13 mouse cellular contexts compared by ENCODE assay signal in genomic region chr2:160940930-160941709, GRCm38 (mm10). TPM values are rescaled to one million over a fixed set of nuclear protein-coding genes. Genes with fewer than 3 reads are reported as not detected.
DNase-seq lines count a peak whose midpoint lies in the region; ATAC-seq and TF ChIP-seq lines count a peak whose summit lies in the region.
"Had no signal": no experiment of that assay in that cellular context is flagged by ENCODE, and none has a peak within 500 bp of the region (broad histone marks: within the 10 kb centered on the region; RNA-seq: fewer than 3 reads in every experiment).

No protein-coding gene starts in this region.

- TF ChIP-seq EP300 in lung, postnatal 0 days (IDR thresholded peaks at IDR 0.05), result no peak

- DNase-seq in heart, postnatal 36 days, result no peak
- DNase-seq in lung, postnatal 0 days (ENCODE audit: low spot score), result peak; percentile 28
- DNase-seq in lung, postnatal 25 days (ENCODE audit: low spot score), result no peak
- DNase-seq in heart, postnatal 4 days, result peak; percentile 45
- DNase-seq in right cerebral cortex, postnatal 10 days (ENCODE audit: low spot score in 2 of 2), result no peak
- DNase-seq: forebrain, postnatal 0 days; thymus, postnatal 36 days had no signal

- no peaks in the 10 kb centered on the region for H3K36me3 ChIP-seq in heart, embryonic 11.5 days (ENCODE audit: control insufficient read depth, insufficient read depth, low read length)
- H3K36me3 ChIP-seq in lung, postnatal 0 days (ENCODE audit: insufficient read depth, low read length), result no peaks in the 10 kb centered on the region
- H3K36me3 ChIP-seq in embryonic facial prominence, embryonic 15.5 days, result peaks cover 11% of the 10 kb centered on the region; the same call in 1 of the 2 replicates

- TF ChIP-seq CTCF in lung, postnatal 0 days (IDR thresholded peaks at IDR 0.05), result peak; percentile 11; the same call in 1 of the 2 replicates

- H3K4me2 ChIP-seq in heart, embryonic 11.5 days, result peak overlapping the region; percentile 46
- no peak overlapping the region for H3K4me2 ChIP-seq in lung, postnatal 0 days (replicated peaks; ENCODE audit: low read depth, low read length)
- no peak overlapping the region for H3K4me2 ChIP-seq in embryonic facial prominence, embryonic 15.5 days (replicated peaks)
- H3K4me2 ChIP-seq: embryonic facial prominence, embryonic 13.5 days; limb, embryonic 15.5 days had no signal

- ATAC-seq in heart, embryonic 11.5 days (replicated peaks; ENCODE audit: insufficient number of reproducible peaks, low FRiP score, low TSS enrichment), result peak; percentile 66
- peak; percentile 19 for ATAC-seq in lung, postnatal 0 days
- 0 out of 2 replicates have a peak, but pooled peaks have one; percentile 71 for ATAC-seq in embryonic facial prominence, embryonic 15.5 days (ENCODE audit: insufficient number of reproducible peaks, low FRiP score, low TSS enrichment, low read depth)
- ATAC-seq: activated CD4-positive, CD25-positive, alpha-beta regulatory T cell, adult 4 months; forebrain, postnatal 0 days had no signal

- H3K4me3 ChIP-seq in heart, embryonic 11.5 days (ENCODE audit: low read depth, low read length), result no peak overlapping the region
- H3K4me3 ChIP-seq in lung, postnatal 0 days (ENCODE audit: low read depth, low read length), result no peak overlapping the region
- no peak overlapping the region for H3K4me3 ChIP-seq in embryonic facial prominence, embryonic 15.5 days (replicated peaks)
- H3K4me3 ChIP-seq: embryonic facial prominence, embryonic 13.5 days; limb, embryonic 15.5 days had no signal

- intact Hi-C loops in heart, postnatal 36 days (cut with DNase I), result no loop called here

- H3K4me1 ChIP-seq in heart, embryonic 11.5 days (ENCODE audit: control insufficient read depth, insufficient read depth, low read length), result peaks cover 25% of the 10 kb centered on the region
- no peaks in the 10 kb centered on the region for H3K4me1 ChIP-seq in lung, postnatal 0 days (ENCODE audit: insufficient read depth, low read depth, low read length)
- H3K4me1 ChIP-seq in embryonic facial prominence, embryonic 15.5 days, result peaks cover 27% of the 10 kb centered on the region

- peak overlapping the region; percentile 64 for H3K27ac ChIP-seq in heart, embryonic 11.5 days (ENCODE audit: low read depth, low read length)
- no peak overlapping the region for H3K27ac ChIP-seq in lung, postnatal 0 days (ENCODE audit: low read length)
- H3K27ac ChIP-seq in embryonic facial prominence, embryonic 15.5 days (replicated peaks), result no peak overlapping the region
- H3K27ac ChIP-seq: embryonic facial prominence, embryonic 13.5 days; limb, embryonic 15.5 days had no signal

- H3K9me3 ChIP-seq in heart, embryonic 11.5 days (replicated peaks; ENCODE audit: control insufficient read depth, low read length), result no peaks in the 10 kb centered on the region
- H3K9me3 ChIP-seq in lung, postnatal 0 days (ENCODE audit: low read length), result no peaks in the 10 kb centered on the region
- no peaks in the 10 kb centered on the region for H3K9me3 ChIP-seq in embryonic facial prominence, embryonic 15.5 days (replicated peaks)
- H3K9me3 ChIP-seq: embryonic facial prominence, embryonic 13.5 days; limb, embryonic 15.5 days had no signal

- H3K27me3 ChIP-seq in heart, embryonic 11.5 days (ENCODE audit: control insufficient read depth, insufficient read depth, low read length), result 0 out of 2 replicates have a peak, but pooled peaks cover 2% of the 10 kb centered on the region
- H3K27me3 ChIP-seq in lung, postnatal 0 days (replicated peaks; ENCODE audit: insufficient read depth, low read length), result no peaks in the 10 kb centered on the region
- no peaks in the 10 kb centered on the region for H3K27me3 ChIP-seq in embryonic facial prominence, embryonic 15.5 days
- H3K27me3 ChIP-seq: embryonic facial prominence, embryonic 13.5 days; limb, embryonic 15.5 days had no signal

- 21% methylated on average over 17 of the region's 17 CpGs for WGBS in heart, embryonic 11.5 days (ENCODE audit: insufficient replicate concordance)
- WGBS in lung, postnatal 0 days, result 51% methylated on average over 17 of the region's 17 CpGs
- 59% methylated on average over 17 of the region's 17 CpGs for WGBS in embryonic facial prominence, embryonic 15.5 days

- no peak overlapping the region for H3K9ac ChIP-seq in heart, embryonic 11.5 days (ENCODE audit: low read depth, low read length)
- no peak overlapping the region for H3K9ac ChIP-seq in lung, postnatal 0 days (replicated peaks; ENCODE audit: low read depth)
- no peak overlapping the region for H3K9ac ChIP-seq in embryonic facial prominence, embryonic 15.5 days
- H3K9ac ChIP-seq: embryonic facial prominence, embryonic 13.5 days; forebrain, postnatal 0 days; limb, embryonic 15.5 days had no signal

RNA-seq across cellular contexts. Expression of gene Emilin3, which starts 29.0 kb away (rescaled TPM):
- polyA plus RNA-seq in heart, embryonic 11.5 days (2014; fragmentation: Nextera tagmentation; extraction: Ambion mirVana), result 0.83 and 1.5 TPM in 2 replicates
- total RNA-seq in heart, postnatal 36 days (2021), result 1 to 10 TPM; 1.8 to 4.1 TPM
- 0.36 and 0.52 TPM in 2 replicates for polyA plus RNA-seq in lung, postnatal 0 days (2015; fragmentation: Nextera tagmentation; extraction: Ambion mirVana)
- polyA plus RNA-seq in embryonic facial prominence, embryonic 15.5 days (2015; fragmentation: Nextera tagmentation; extraction: Ambion mirVana), result 51.3 and 51.9 TPM in 2 replicates
- 1 to 10 TPM; 8.8 to 9.6 TPM for total RNA-seq in heart, postnatal 4 days (2021)
- total RNA-seq: megakaryocyte-erythroid progenitor cell, adult 5-6 weeks had no signal
- polyA plus RNA-seq: activated CD4-positive, CD25-positive, alpha-beta regulatory T cell, adult 4 months had no signal

Comparison
In these comparisons a context has a peak if more than half of its experiments do, and no peak if none do; other contexts are left out.
1. DNase-seq: peak in lung, postnatal 0 days (single experiment) and heart, postnatal 4 days (single experiment); none in heart, postnatal 36 days (0 of 2), lung, postnatal 25 days (single experiment) and right cerebral cortex, postnatal 10 days (0 of 2).
2. ATAC-seq: peak in every context shown above with its lines; median percentile 71 in embryonic facial prominence, embryonic 15.5 days; 66 in heart, embryonic 11.5 days; 19 in lung, postnatal 0 days.
3. RNA of gene Emilin3, which starts 29.0 kb away (polyA plus RNA-seq): 51.3 to 51.9 TPM in embryonic facial prominence, embryonic 15.5 days; 0.83 to 1.5 TPM in heart, embryonic 11.5 days and 0.36 to 0.52 TPM in lung, postnatal 0 days; every median in the first group is over 10 times any median in the second.